ENCODE assay signal across 7 mouse cellular contexts in the genomic region with DNA sequence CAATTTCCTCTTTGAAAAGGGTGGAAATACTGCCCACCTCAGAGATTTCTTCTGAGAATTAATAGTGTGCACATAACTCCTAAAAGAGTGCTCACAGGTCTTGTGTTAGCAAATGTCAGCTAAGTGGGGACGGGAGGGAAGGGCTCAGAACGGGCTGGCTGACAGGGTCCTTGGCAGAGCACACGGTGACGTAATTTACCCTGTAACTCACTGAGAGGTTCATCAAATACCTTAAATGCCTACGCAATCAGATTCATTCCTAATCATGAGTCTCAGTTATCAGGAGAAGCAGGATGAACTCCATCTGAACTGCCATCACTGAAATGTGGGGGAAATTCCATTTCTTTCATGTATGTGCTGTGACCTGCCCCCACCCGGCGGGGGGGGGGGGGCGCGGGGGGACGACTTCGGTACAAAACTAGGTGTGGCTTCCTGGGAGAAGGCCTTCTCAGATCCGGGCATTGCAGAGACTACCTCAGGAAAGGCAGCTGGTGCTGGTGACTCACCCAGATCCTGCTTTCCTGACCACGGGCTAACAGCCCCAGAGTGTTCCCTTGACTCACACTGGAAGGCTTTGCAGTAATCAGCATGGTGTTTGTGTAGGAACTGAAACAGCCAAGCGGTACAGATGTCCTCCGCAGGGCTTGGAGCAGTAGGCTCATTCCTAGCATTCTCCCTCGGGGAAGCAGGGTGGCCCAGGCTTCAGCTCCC.
DNase-seq lines count a peak whose midpoint lies in the region; ATAC-seq and TF ChIP-seq lines count a peak whose summit lies in the region.

No protein-coding gene starts in this region.

- no peaks in the 10 kb centered on the region for H3K27me3 ChIP-seq in midbrain, embryonic 10.5 days (ENCODE audit: low read depth, poor library complexity, severe bottlenecking)
- no peaks in the 10 kb centered on the region for H3K27me3 ChIP-seq in midbrain, embryonic 13.5 days
- H3K27me3 ChIP-seq in kidney, postnatal 0 days (ENCODE audit: insufficient read depth, low read length) = no peaks in the 10 kb centered on the region

- H3K4me2 ChIP-seq in midbrain, embryonic 13.5 days (replicated peaks) = no peak overlapping the region
- H3K4me2 ChIP-seq in kidney, postnatal 0 days (ENCODE audit: low read length) = no peak overlapping the region

- H3K4me1 ChIP-seq in midbrain, embryonic 10.5 days = peaks cover 11% of the 10 kb centered on the region
- H3K4me1 ChIP-seq in midbrain, embryonic 13.5 days (replicated peaks) = peaks cover 7% of the 10 kb centered on the region; the same call in 1 of the 2 replicates
- H3K4me1 ChIP-seq in kidney, postnatal 0 days (replicated peaks; ENCODE audit: insufficient read depth, low read length) = no peaks in the 10 kb centered on the region

- no peaks in the 10 kb centered on the region for H3K36me3 ChIP-seq in midbrain, embryonic 10.5 days
- no peaks in the 10 kb centered on the region for H3K36me3 ChIP-seq in midbrain, embryonic 13.5 days
- H3K36me3 ChIP-seq in kidney, postnatal 0 days (ENCODE audit: insufficient read depth, low read length) = no peaks in the 10 kb centered on the region

- TF ChIP-seq CTCF in kidney, postnatal 0 days (IDR thresholded peaks at IDR 0.05; ENCODE audit: low read depth) = no peak

- intact Hi-C loops in gastrocnemius, postnatal 14 days (cut with DNase I; ENCODE audit: low total_unique reads) = loop anchor here (10.0 kb wide), 1 partner anchor 75 kb away; the partner anchor contains the start of genes Iqck and Knop1

- H3K9ac ChIP-seq in midbrain, embryonic 13.5 days (replicated peaks) = no peak overlapping the region
- H3K9ac ChIP-seq in kidney, postnatal 0 days (ENCODE audit: low read depth, low read length) = no peak overlapping the region

- no peaks in the 10 kb centered on the region for H3K9me3 ChIP-seq in midbrain, embryonic 10.5 days (replicated peaks)
- no peaks in the 10 kb centered on the region for H3K9me3 ChIP-seq in midbrain, embryonic 13.5 days
- no peaks in the 10 kb centered on the region for H3K9me3 ChIP-seq in kidney, postnatal 0 days (replicated peaks; ENCODE audit: low read length)

- no peak for DNase-seq in midbrain, embryonic 10.5 days (ENCODE audit: low spot score)
- peak; percentile 76 to 78 for DNase-seq in adrenal gland, postnatal 36 days
- peak; percentile 60 for DNase-seq in gastrocnemius, postnatal 14 days
- DNase-seq in kidney, postnatal 0 days (ENCODE audit: low spot score) = peak; percentile 65
- no peak for DNase-seq in thymus, postnatal 10 days (ENCODE audit: low spot score in 2 of 2)

- H3K27ac ChIP-seq in midbrain, embryonic 10.5 days (replicated peaks) = peak overlapping the region; percentile 38; the same call in 1 of the 2 replicates
- H3K27ac ChIP-seq in midbrain, embryonic 13.5 days = no peak overlapping the region
- 0 out of 2 replicates have a peak overlapping the region, but pooled peaks have one; percentile 47 for H3K27ac ChIP-seq in kidney, postnatal 0 days

- 41% methylated on average over 16 of the region's 16 CpGs for WGBS in midbrain, embryonic 10.5 days
- whole genome bisulfite sequencing in midbrain, embryonic 13.5 days = 52% methylated on average over 16 of the region's 16 CpGs
- whole genome bisulfite sequencing in kidney, postnatal 0 days = 21% methylated on average over 16 of the region's 16 CpGs

- ATAC-seq in midbrain, embryonic 13.5 days = no peak
- ATAC-seq in kidney, postnatal 0 days (replicated peaks; ENCODE audit: low FRiP score, low read depth) = peak; percentile 84
- ATAC-seq in megakaryocyte progenitor cell, adult 5-6 weeks (replicated peaks; ENCODE audit: poor library complexity) = peak; percentile 73

- H3K4me3 ChIP-seq in midbrain, embryonic 10.5 days = no peak overlapping the region
- H3K4me3 ChIP-seq in midbrain, embryonic 13.5 days (replicated peaks) = no peak overlapping the region
- no peak overlapping the region for H3K4me3 ChIP-seq in kidney, postnatal 0 days (replicated peaks; ENCODE audit: low read depth, low read length)

Comparison
In these comparisons a context has a peak if more than half of its experiments do, and no peak if none do; other contexts are left out.
1. DNase-seq: peak in adrenal gland, postnatal 36 days (2 of 2), gastrocnemius, postnatal 14 days (single experiment) and kidney, postnatal 0 days (single experiment); none in midbrain, embryonic 10.5 days (single experiment) and thymus, postnatal 10 days (0 of 2).